Mouse (Mus musculus): Measurements from ENCODE around the gene Dbx1. TPM values are rescaled to one million over a fixed set of nuclear protein-coding genes. Genes with fewer than 3 reads are reported as not detected.

The Dbx1 gene
- polyA plus RNA-seq, 1 experiment: not detected

DNA sequence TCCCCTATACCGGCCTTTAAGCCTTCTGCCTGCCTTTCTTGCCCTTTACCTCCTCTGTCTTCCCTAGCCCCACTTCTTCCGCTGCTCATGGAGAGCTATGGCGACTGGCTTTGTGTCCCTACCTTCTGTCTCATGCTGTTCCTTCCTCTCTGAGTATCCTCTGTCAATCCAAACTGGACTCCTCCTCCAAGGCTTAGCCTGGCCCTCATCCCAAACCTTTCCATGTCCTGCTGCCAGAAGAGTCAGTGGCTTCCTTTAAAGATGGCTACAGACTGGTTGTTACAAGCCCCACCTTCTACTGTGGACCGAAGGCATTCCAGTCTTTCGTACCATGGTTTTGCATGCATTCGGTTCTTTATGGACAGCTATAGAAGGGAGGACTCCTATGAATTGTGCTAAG lies 53.5 kb downstream of the Dbx1 start:
- no peak for TF ChIP-seq POLR2A (IDR thresholded peaks at IDR 0.05; ENCODE audit: insufficient read depth, low read depth, low read length)
- TF ChIP-seq CTCF (IDR thresholded peaks at IDR 0.05; ENCODE audit: insufficient read depth, low read depth, low read length): no peak
- WGBS: 91% methylated on average over 6 of the region's 6 CpGs
- Histone ChIP-seq H3K4me1 (ENCODE audit: control insufficient read depth, insufficient read depth, low read length) (peaks cover 7% of the 10 kb centered on the region), H3K27ac (ENCODE audit: insufficient read depth, low read depth, low read length) (no peak overlapping the region), H3K4me3 (ENCODE audit: insufficient read depth, low read depth, low read length) (no peak overlapping the region)

DNA sequence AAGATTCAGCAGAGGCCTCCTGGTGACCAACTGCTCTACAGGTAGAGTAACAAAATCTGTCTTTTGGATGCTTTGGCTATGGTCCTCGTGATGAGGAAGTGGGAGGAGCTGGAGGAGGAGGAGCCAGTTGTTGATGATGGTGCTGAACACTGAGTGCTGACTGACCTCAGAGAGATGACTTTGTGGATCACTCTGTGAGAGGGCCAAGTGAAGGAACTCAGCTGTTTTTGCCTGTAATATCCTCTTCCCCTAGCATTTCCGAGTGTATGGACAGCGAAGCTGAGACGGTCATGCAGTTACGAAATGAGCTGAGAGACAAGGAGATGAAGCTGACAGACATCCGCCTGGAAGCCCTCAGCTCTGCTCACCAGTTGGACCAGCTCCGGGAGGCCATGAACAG lies 54.1 kb downstream of the Dbx1 start:
- H3K27ac ChIP-seq (ENCODE audit: insufficient read depth, low read depth, low read length): no peak overlapping the region
- TF ChIP-seq POLR2A (IDR thresholded peaks at IDR 0.05; ENCODE audit: insufficient read depth, low read depth, low read length) (no peak), CTCF (IDR thresholded peaks at IDR 0.05; ENCODE audit: insufficient read depth, low read depth, low read length) (no peak)
- no peak overlapping the region for H3K4me3 ChIP-seq (ENCODE audit: insufficient read depth, low read depth, low read length)
- WGBS: 86% methylated on average over 7 of the region's 7 CpGs
- H3K4me1 ChIP-seq (ENCODE audit: control insufficient read depth, insufficient read depth, low read length): peaks cover 7% of the 10 kb centered on the region

DNA sequence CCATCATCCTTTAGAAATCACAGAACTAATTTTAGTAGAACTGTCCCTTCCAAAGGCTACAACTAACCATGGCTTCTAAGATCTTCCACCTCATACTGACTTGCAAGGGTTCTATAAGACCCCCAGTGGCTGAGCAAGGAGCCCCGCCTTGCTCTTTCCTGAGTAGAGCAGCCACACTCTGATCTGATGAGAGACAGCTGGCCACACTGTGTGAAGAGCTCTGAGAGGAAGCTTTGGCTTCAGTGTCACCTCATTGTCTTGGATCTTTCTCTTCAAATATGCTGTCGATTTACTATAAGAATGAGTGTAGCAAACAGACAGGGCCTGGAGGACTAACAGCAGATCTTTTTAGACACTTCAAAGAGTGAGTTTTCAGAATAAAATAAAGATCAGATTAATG lies 54.7 kb downstream of the Dbx1 start:
- TF ChIP-seq POLR2A (IDR thresholded peaks at IDR 0.05; ENCODE audit: insufficient read depth, low read depth, low read length) (no peak), CTCF (IDR thresholded peaks at IDR 0.05; ENCODE audit: insufficient read depth, low read depth, low read length) (no peak)
- Histone ChIP-seq H3K27ac (ENCODE audit: insufficient read depth, low read depth, low read length) (no peak overlapping the region), H3K4me1 (ENCODE audit: control insufficient read depth, insufficient read depth, low read length) (peaks cover 7% of the 10 kb centered on the region), H3K4me3 (ENCODE audit: insufficient read depth, low read depth, low read length) (no peak overlapping the region)
- WGBS: 92% methylated on average over 2 of the region's 2 CpGs

Other genes starting within 250 kb of the Dbx1 start
- gene Htatip2, start 122.3 kb upstream of the Dbx1 start, polyA plus RNA-seq (2012; ENCODE audit: insufficient read depth, insufficient read length, low replicate concordance, missing spikeins): not detected in 2 replicates
- not detected in 2 replicates for gene Prmt3, start 141.5 kb upstream of the Dbx1 start, polyA plus RNA-seq (2012; ENCODE audit: insufficient read depth, insufficient read length, low replicate concordance, missing spikeins)

All from olfactory bulb, adult 2 months (tissue).